Mouse (Mus musculus): ENCODE measurements around the gene Apod.

GRCm38 (mm10) chr16:31278581-31278980 lies 36.0 kb downstream of the Apod start:
- TF ChIP-seq E2F4 (IDR thresholded peaks at IDR 0.05; ENCODE audit: insufficient replicate concordance, low read depth, low read length) (no peak), CTCF (conservative IDR thresholded peaks at IDR 0.05 in 1 of 2, IDR thresholded peaks at IDR 0.05 in 1 of 2; ENCODE audit: low read depth in 2 of 2, low read length in 2 of 2) (no peak), MAX (IDR thresholded peaks at IDR 0.05; ENCODE audit: low read length) (no peak), ELF1 (IDR thresholded peaks at IDR 0.05; ENCODE audit: low read depth, low read length) (no peak), HCFC1 (IDR thresholded peaks at IDR 0.05; ENCODE audit: low read depth, low read length) (no peak), USF1 (IDR thresholded peaks at IDR 0.05; ENCODE audit: low read depth, low read length) (no peak), KAT2A (IDR thresholded peaks at IDR 0.05; ENCODE audit: insufficient replicate concordance, low read length) (no peak), CHD1 (IDR thresholded peaks at IDR 0.05; ENCODE audit: low read depth, low read length) (no peak), MAZ (IDR thresholded peaks at IDR 0.05; ENCODE audit: low read depth, low read length) (no peak), POLR2A (IDR thresholded peaks at IDR 0.05; ENCODE audit: low read depth, low read length) (no peak), MYC (IDR thresholded peaks at IDR 0.05; ENCODE audit: low read depth, low read length) (no peak), EP300 (IDR thresholded peaks at IDR 0.05; ENCODE audit: low read length) (no peak)
